Mouse (Mus musculus) cerebellum, adult 2 months (tissue): ENCODE results near the gene Olfr618. TPM values are rescaled to one million over a fixed set of nuclear protein-coding genes. Genes with fewer than 3 reads are reported as not detected.

ENCODE experiments used
- DNase-seq, 2 experiments: peaks; one replicate each; pipeline ENCODE4 v3.0.0; 2021
- H3K27ac ChIP-seq: fragments of 200-500 bp; 2 replicates; pipeline ENCODE4 v1.5.1; 2012; ENCODE audit warnings: low read length, control low read depth, inconsistent platforms; ENCODE audit not compliant: insufficient read depth
- H3K27me3 ChIP-seq: fragments of 200-500 bp; 2 replicates; pipeline ENCODE4 v1.6.1; 2012; ENCODE audit warnings: inconsistent platforms, mild to moderate bottlenecking, low read length, moderate library complexity; ENCODE audit not compliant: control insufficient read depth, insufficient read depth
- H3K4me1 ChIP-seq: fragments of 200-500 bp; 2 replicates; pipeline ENCODE4 v1.6.1; 2011; ENCODE audit warnings: low read length; ENCODE audit not compliant: control insufficient read depth, insufficient read depth
- H3K4me3 ChIP-seq: fragments of 200-500 bp; replicated peaks from 2 replicates; pipeline ENCODE3; 2011; ENCODE audit warnings: mild to moderate bottlenecking, low read depth, low read length, control low read depth; ENCODE audit not compliant: insufficient read depth
- CTCF ChIP-seq: fragments of 200-500 bp; IDR thresholded peaks from 2 replicates; pipeline ENCODE4 v1.5.1; 2011; ENCODE audit warnings: low read depth, mild to moderate bottlenecking, control low read depth, low read length, moderate library complexity, borderline replicate concordance; ENCODE audit not compliant: insufficient read depth
- POLR2A ChIP-seq: fragments of 200-500 bp; IDR thresholded peaks from 2 replicates; pipeline ENCODE4 v1.6.1; 2011; ENCODE audit warnings: low read length, control low read depth, borderline replicate concordance; ENCODE audit not compliant: insufficient read depth
- WGBS: fragments of 180-500 bp; shearing (Covaris S2); methylation state at CpG from one replicate; pipeline ENCODE4 v1.1.7; 2018; 5-methylcytosine and 5-hydroxymethylcytosine counted together
- polyA plus RNA-seq: library from polyadenylated mRNA; depleted of rRNA; stranded (reverse); fragments of >200 nt; gene quantifications from 2 replicates; pipeline ENCODE4 v1.2.3, GENCODE M21; 2012; rRNA removed

Gene Olfr618
- polyA plus RNA-seq, 1 experiment = not detected

DNA sequence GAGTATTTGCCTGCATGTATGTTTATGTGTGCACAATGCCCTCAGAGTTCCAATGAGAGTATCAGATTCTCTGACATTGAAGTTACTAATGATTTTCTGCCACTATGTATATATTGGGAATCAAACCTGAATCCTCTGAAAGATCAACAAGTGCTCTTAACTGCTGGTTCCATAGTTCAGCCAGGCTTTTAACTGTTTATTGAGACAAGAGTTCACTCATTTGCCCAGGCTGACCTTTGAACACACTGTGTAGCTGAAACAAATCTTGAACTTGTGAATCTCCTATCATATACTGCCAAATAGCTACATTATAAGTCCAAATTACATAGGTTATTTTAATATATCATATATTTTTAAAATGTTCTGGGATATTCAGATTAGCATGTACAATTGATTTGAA lies 46.9 kb downstream of the Olfr618 start:
- Histone ChIP-seq H3K4me1 (no peaks in the 10 kb centered on the region), H3K4me3 (no peak overlapping the region), H3K27ac (no peak overlapping the region), H3K27me3 (no peaks in the 10 kb centered on the region)
- no peak for DNase-seq
- no peak for TF ChIP-seq CTCF
- no peak for TF ChIP-seq POLR2A

DNA sequence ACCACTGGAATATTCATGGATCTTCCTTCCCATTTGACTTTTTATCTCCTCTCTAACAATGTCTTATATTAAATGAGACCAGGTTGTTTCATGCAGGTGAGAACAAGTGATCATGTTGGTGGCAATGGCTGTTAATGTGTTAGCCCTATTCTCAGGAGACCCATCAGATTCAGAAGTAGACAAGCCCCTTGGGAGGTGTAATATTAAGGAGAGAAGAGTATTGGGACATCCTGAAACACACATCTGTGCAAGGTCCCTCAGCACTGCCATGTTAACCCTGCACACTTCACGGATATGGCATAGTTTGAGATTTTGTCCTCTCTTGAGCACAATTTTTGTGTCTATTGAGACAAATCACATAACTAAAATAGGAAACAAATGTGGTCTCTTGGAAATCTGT lies 52.7 kb downstream of the Olfr618 start, which contains the start of gene Olfr622:
Gene Olfr622, minus strand, starts transcription at position 101 of the 400 bp plus-strand sequence.
- TF ChIP-seq CTCF = no peak
- TF ChIP-seq POLR2A = no peak
- WGBS = 75% methylated on average over 1 of the region's 1 CpGs
- H3K4me1 ChIP-seq = no peaks in the 10 kb centered on the region
- DNase-seq = no peak
- H3K4me3 ChIP-seq = no peak within 1 kb of the TSS
- no peak within 1 kb of the TSS for H3K27ac ChIP-seq
- H3K27me3 ChIP-seq = no peaks in the 10 kb centered on the region

DNA sequence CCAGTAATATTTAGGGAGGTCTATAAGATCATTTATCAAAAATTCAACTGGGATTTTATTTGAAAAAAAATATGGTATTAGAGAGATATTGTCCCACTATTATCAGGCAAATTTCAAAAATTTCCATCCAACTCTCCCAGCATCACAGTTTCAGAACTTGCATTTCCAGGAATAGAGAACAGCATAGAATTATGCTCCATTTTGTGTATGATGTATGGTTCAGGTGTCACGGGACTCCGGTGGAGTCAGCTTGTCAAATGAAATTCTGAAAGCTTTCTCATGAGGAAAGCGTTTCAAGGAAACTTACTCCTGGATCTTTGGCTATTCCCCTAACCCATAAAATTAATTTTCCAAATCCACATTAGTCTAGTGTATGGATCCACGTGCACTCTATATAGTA lies 54.2 kb downstream of the Olfr618 start:
- 81% methylated on average over 4 of the region's 4 CpGs for WGBS
- no peak for DNase-seq
- Histone ChIP-seq H3K4me1 (no peaks in the 10 kb centered on the region), H3K27me3 (no peaks in the 10 kb centered on the region), H3K4me3 (no peak overlapping the region), H3K27ac (no peak overlapping the region)
- no peak for TF ChIP-seq CTCF
- no peak for TF ChIP-seq POLR2A

Other genes with a start within 250 kb of the Olfr618 start
- not detected in 2 replicates for gene Olfr600, start 240.4 kb upstream of the Olfr618 start, polyA plus RNA-seq
- gene Olfr601, start 227.4 kb upstream of the Olfr618 start, polyA plus RNA-seq = not detected in 2 replicates
- gene Olfr603, start 203.9 kb upstream of the Olfr618 start, polyA plus RNA-seq = not detected in 2 replicates
- not detected in 2 replicates for gene Usp17lc, start 175.0 kb upstream of the Olfr618 start, polyA plus RNA-seq
- gene Olfr605, start 144.7 kb upstream of the Olfr618 start, polyA plus RNA-seq = not detected in 2 replicates
- gene Olfr606, start 141.1 kb upstream of the Olfr618 start, polyA plus RNA-seq = not detected in 2 replicates
- gene Olfr607, start 126.0 kb upstream of the Olfr618 start, polyA plus RNA-seq = not detected in 2 replicates
- not detected in 2 replicates for gene Olfr608, start 120.2 kb upstream of the Olfr618 start, polyA plus RNA-seq
- gene Olfr609, start 92.0 kb upstream of the Olfr618 start, polyA plus RNA-seq = not detected in 2 replicates
- gene Olfr610, start 78.0 kb upstream of the Olfr618 start, polyA plus RNA-seq = not detected in 2 replicates
- gene Olfr611, start 69.3 kb upstream of the Olfr618 start, polyA plus RNA-seq = not detected in 2 replicates
- not detected in 2 replicates for gene Olfr612, start 47.4 kb upstream of the Olfr618 start, polyA plus RNA-seq
- not detected in 2 replicates for gene Olfr613, start 42.0 kb upstream of the Olfr618 start, polyA plus RNA-seq
- gene Olfr615, start 34.0 kb upstream of the Olfr618 start, polyA plus RNA-seq = not detected in 2 replicates
- gene Olfr616, start 21.0 kb upstream of the Olfr618 start, polyA plus RNA-seq = not detected in 2 replicates
- not detected in 2 replicates for gene Olfr617, start 17.0 kb upstream of the Olfr618 start, polyA plus RNA-seq
- gene Olfr619, start 10.5 kb downstream of the Olfr618 start, polyA plus RNA-seq = not detected in 2 replicates
- not detected in 2 replicates for gene Olfr620, start 22.4 kb downstream of the Olfr618 start, polyA plus RNA-seq
- gene Olfr622, start 52.6 kb downstream of the Olfr618 start, polyA plus RNA-seq = not detected in 2 replicates
- gene Olfr623, start 73.6 kb downstream of the Olfr618 start, polyA plus RNA-seq = not detected in 2 replicates
- not detected in 2 replicates for gene Olfr624, start 81.1 kb downstream of the Olfr618 start, polyA plus RNA-seq
- not detected in 2 replicates for gene Olfr625-ps1, start 92.6 kb downstream of the Olfr618 start, polyA plus RNA-seq
- not detected in 2 replicates for gene Olfr243, start 124.6 kb downstream of the Olfr618 start, polyA plus RNA-seq
- gene Olfr628, start 140.3 kb downstream of the Olfr618 start, polyA plus RNA-seq = not detected in 2 replicates
- not detected in 2 replicates for gene Olfr629, start 154.8 kb downstream of the Olfr618 start, polyA plus RNA-seq
- gene Olfr630, start 167.2 kb downstream of the Olfr618 start, polyA plus RNA-seq = not detected in 2 replicates
- gene Olfr69, start 181.5 kb downstream of the Olfr618 start, polyA plus RNA-seq = not detected in 2 replicates
- gene Olfr68, start 189.6 kb downstream of the Olfr618 start, polyA plus RNA-seq = not detected in 2 replicates
- not detected in 2 replicates for gene Olfr67, start 201.7 kb downstream of the Olfr618 start, polyA plus RNA-seq
- 64.2 and 175 TPM in 2 replicates for gene Hbb-bt, start 223.9 kb downstream of the Olfr618 start, polyA plus RNA-seq
- gene Hbb-bs, start 238.0 kb downstream of the Olfr618 start, polyA plus RNA-seq = 581 and 1,292 TPM in 2 replicates